Mouse (Mus musculus) kidney, embryonic 14.5 days (tissue): Measurements from ENCODE around the gene Arpc4. TPM values are rescaled to one million over a fixed set of nuclear protein-coding genes. Genes with fewer than 3 reads are reported as not detected.

Experiments
- ATAC-seq: fragments of 200-750 bp; cut with Nextera tagmentation; 2 replicates; pipeline ENCODE4 v1.8.0; 2017; ENCODE audit warnings: moderate number of reproducible peaks, mild to moderate bottlenecking, moderate TSS enrichment, moderate library complexity; ENCODE audit not compliant: low FRiP score, low TSS enrichment
- H3K27ac ChIP-seq: fragments of 300-500 bp; sonication (generic); 2 replicates; pipeline ENCODE4 v1.5.1; 2014; ENCODE audit warnings: low read depth, mild to moderate bottlenecking, low read length, moderate library complexity, mixed read lengths
- H3K27me3 ChIP-seq: fragments of 300-500 bp; sonication (generic); 2 replicates; pipeline ENCODE4 v1.6.1; 2014; ENCODE audit warnings: mild to moderate bottlenecking, low read length; ENCODE audit not compliant: control insufficient read depth, insufficient read depth
- H3K36me3 ChIP-seq: fragments of 300-500 bp; sonication (generic); 2 replicates; pipeline ENCODE4 v1.6.1; 2014; ENCODE audit warnings: low read length, mixed read lengths; ENCODE audit not compliant: control insufficient read depth, insufficient read depth
- H3K4me1 ChIP-seq: fragments of 300-500 bp; sonication (generic); 2 replicates; pipeline ENCODE4 v1.6.1; 2014; ENCODE audit warnings: low read length, mixed read lengths; ENCODE audit not compliant: control insufficient read depth, insufficient read depth
- H3K4me2 ChIP-seq: fragments of 300-500 bp; sonication (generic); replicated peaks from 2 replicates; pipeline ENCODE4 v1.6.1; 2014; ENCODE audit warnings: low read depth, mild to moderate bottlenecking, low read length
- H3K4me3 ChIP-seq: fragments of 300-500 bp; sonication (generic); 2 replicates; pipeline ENCODE4 v1.5.1; 2014; ENCODE audit warnings: mild to moderate bottlenecking, low read length
- H3K9ac ChIP-seq: fragments of 300-500 bp; sonication (generic); 2 replicates; pipeline ENCODE4 v1.6.1; 2014; ENCODE audit warnings: low read depth, mild to moderate bottlenecking, low read length, moderate library complexity
- H3K9me3 ChIP-seq: fragments of 300-500 bp; sonication (generic); 2 replicates; pipeline ENCODE4 v1.6.1; 2016; ENCODE audit warnings: low read length; ENCODE audit not compliant: control insufficient read depth
- WGBS: fragments of 180-500 bp; shearing (Covaris S2); extraction: QIAGEN DNeasy Blood & Tissue Kit; methylation state at CpG from one replicate; pipeline ENCODE4 v1.1.7; 2014; 5-methylcytosine and 5-hydroxymethylcytosine counted together
- polyA plus RNA-seq: library from polyadenylated mRNA; unstranded; fragments of >200 nt; fragmentation: Nextera tagmentation; extraction: Ambion mirVana; gene quantifications from 2 replicates; pipeline ENCODE4 v1.2.1, GENCODE M21; 2014

Arpc4 gene
- polyA plus RNA-seq, 1 experiment from 2014 or later: 230 TPM

DNA sequence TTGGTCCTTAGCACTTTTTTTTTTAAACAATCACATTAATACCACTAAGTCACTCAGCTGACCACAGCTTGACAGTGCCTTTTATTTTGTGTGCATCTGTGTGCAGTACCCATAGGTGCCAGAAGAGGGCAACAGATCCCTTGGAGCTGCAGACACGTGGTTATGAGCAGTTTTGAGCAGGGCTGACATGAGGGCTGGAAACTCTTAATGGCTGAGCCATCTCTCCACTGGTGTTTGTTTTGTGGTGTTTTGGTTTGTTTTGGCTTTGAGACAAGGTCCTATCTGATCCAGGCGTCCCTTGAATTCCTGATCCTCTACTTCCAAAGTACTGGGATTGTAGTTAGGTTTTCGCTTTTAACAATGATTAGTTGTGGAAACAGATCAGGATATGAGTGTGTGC lies 49.5 kb downstream of the Arpc4 start:
- Histone ChIP-seq H3K9me3 (peaks cover 4% of the 10 kb centered on the region; the same call in 1 of the 2 replicates), H3K4me2 (no peak overlapping the region), H3K36me3 (no peaks in the 10 kb centered on the region), H3K27ac (no peak overlapping the region), H3K27me3 (no peaks in the 10 kb centered on the region), H3K4me1 (0 out of 2 replicates have a peak, but pooled peaks cover 3% of the 10 kb centered on the region), H3K9ac (no peak overlapping the region), H3K4me3 (no peak overlapping the region)
- WGBS: 60% methylated on average over 3 of the region's 3 CpGs
- no peak for ATAC-seq

- no peaks in the 10 kb centered on the region for H3K27me3 ChIP-seq
- H3K4me3 ChIP-seq: no peak overlapping the region
- H3K9me3 ChIP-seq: peaks cover 4% of the 10 kb centered on the region; the same call in 1 of the 2 replicates
- H3K4me2 ChIP-seq: no peak overlapping the region
- H3K36me3 ChIP-seq: no peaks in the 10 kb centered on the region
- WGBS: 86% methylated on average over 16 of the region's 16 CpGs
- H3K4me1 ChIP-seq: 0 out of 2 replicates have a peak, but pooled peaks cover 3% of the 10 kb centered on the region
- H3K27ac ChIP-seq: no peak overlapping the region
- no peak for ATAC-seq
- H3K9ac ChIP-seq: no peak overlapping the region
Measured at GRCm38 (mm10) chr6:113428006-113428405, 50.1 kb downstream of the Arpc4 start.

- Histone ChIP-seq H3K4me2 (no peak overlapping the region), H3K36me3 (no peaks in the 10 kb centered on the region), H3K4me1 (0 out of 2 replicates have a peak, but pooled peaks cover 3% of the 10 kb centered on the region), H3K27ac (no peak overlapping the region), H3K9ac (no peak overlapping the region), H3K27me3 (no peaks in the 10 kb centered on the region), H3K9me3 (peaks cover 4% of the 10 kb centered on the region; the same call in 1 of the 2 replicates), H3K4me3 (no peak overlapping the region)
- ATAC-seq: no peak
- 81% methylated on average over 3 of the region's 3 CpGs for WGBS
Measured at GRCm38 (mm10) chr6:113429965-113430364, 52.0 kb downstream of the Arpc4 start.

DNA sequence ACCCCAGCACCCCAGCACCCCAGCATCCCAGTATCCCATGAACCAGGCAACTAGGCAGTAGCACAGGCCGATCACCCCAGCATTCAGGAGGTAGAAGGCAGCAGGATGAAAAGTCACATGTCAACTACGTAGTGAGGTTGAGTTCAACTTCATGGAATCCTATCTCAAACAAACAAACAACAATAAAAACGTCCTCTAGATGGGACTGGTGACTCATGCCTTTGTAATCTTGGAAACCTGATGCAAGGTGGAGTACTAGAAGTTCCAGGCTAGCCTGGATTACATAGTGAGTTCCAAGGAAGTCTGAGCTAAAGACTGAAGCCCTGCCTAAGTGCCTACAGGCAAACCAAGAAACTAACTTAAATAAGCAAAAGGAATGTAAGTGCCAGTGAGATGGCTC lies 52.9 kb downstream of the Arpc4 start:
- Histone ChIP-seq H3K4me3 (no peak overlapping the region), H3K9me3 (peaks cover 4% of the 10 kb centered on the region; the same call in 1 of the 2 replicates), H3K27me3 (no peaks in the 10 kb centered on the region), H3K27ac (no peak overlapping the region), H3K4me2 (no peak overlapping the region), H3K36me3 (no peaks in the 10 kb centered on the region), H3K4me1 (0 out of 2 replicates have a peak, but pooled peaks cover 3% of the 10 kb centered on the region), H3K9ac (no peak overlapping the region)
- no peak for ATAC-seq
- WGBS: 58% methylated on average over 3 of the region's 3 CpGs

GRCm38 (mm10) chr6:113431801-113432200 lies 53.9 kb downstream of the Arpc4 start:
- ATAC-seq: no peak
- H3K9ac ChIP-seq: no peak overlapping the region
- H3K27me3 ChIP-seq: no peaks in the 10 kb centered on the region
- H3K9me3 ChIP-seq: peaks cover 4% of the 10 kb centered on the region; the same call in 1 of the 2 replicates
- no peak overlapping the region for H3K4me3 ChIP-seq
- no peak overlapping the region for H3K4me2 ChIP-seq
- H3K4me1 ChIP-seq: 0 out of 2 replicates have a peak, but pooled peaks cover 3% of the 10 kb centered on the region
- H3K27ac ChIP-seq: no peak overlapping the region
- H3K36me3 ChIP-seq: no peaks in the 10 kb centered on the region
- WGBS: 57% methylated on average over 3 of the region's 3 CpGs

GRCm38 (mm10) chr6:113433661-113434060 lies 55.7 kb downstream of the Arpc4 start:
- Histone ChIP-seq H3K9ac (no peak overlapping the region), H3K27me3 (no peaks in the 10 kb centered on the region), H3K9me3 (no peaks in the 10 kb centered on the region), H3K4me2 (no peak overlapping the region), H3K4me1 (0 out of 2 replicates have a peak, but pooled peaks cover 3% of the 10 kb centered on the region), H3K27ac (no peak overlapping the region), H3K36me3 (no peaks in the 10 kb centered on the region), H3K4me3 (no peak overlapping the region)
- WGBS: 67% methylated on average over 3 of the region's 3 CpGs
- no peak for ATAC-seq

GRCm38 (mm10) chr6:113434691-113435090 lies 56.8 kb downstream of the Arpc4 start:
- Histone ChIP-seq H3K9me3 (no peaks in the 10 kb centered on the region), H3K4me1 (0 out of 2 replicates have a peak, but pooled peaks cover 3% of the 10 kb centered on the region), H3K27ac (no peak overlapping the region), H3K27me3 (no peaks in the 10 kb centered on the region), H3K36me3 (no peaks in the 10 kb centered on the region), H3K4me3 (no peak overlapping the region), H3K4me2 (no peak overlapping the region), H3K9ac (no peak overlapping the region)
- ATAC-seq: no peak
- 76% methylated on average over 7 of the region's 7 CpGs for WGBS

DNA sequence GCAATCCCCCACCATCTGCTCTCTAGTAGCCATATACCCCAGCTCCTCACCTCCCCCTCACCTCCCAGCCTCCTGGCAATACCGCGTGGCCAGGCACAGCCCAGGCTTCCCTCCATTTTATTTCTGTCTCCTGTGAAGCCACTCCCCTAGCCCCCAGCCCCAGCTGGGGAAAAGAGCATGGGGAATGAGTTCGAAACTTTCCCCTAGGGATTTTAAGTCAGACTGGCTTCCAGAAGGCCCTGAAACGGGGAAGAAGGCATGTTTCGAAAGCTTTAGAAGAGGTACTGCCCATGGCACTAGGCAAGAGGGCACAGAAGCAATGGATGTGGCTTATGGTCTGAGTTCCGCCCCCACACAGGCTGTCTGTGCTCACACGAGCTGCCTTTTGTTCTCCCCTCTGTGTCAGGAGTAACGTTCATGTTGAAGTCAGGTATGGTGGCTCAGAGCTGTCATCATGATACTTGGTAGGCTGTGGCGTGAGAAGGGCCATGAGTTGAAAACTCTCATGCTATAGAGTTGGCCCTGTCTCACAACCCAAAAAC lies 57.8 kb downstream of the Arpc4 start, which contains the start of gene Cidec:
Gene Cidec (minus strand): TSS at position 97 of the 542 bp plus-strand sequence.
- Histone ChIP-seq H3K27me3 (no peaks in the 10 kb centered on the region), H3K27ac (no peak within 1 kb of the TSS), H3K36me3 (no peaks in the 10 kb centered on the region), H3K9me3 (no peaks in the 10 kb centered on the region), H3K9ac (no peak within 1 kb of the TSS), H3K4me3 (no peak within 1 kb of the TSS), H3K4me1 (0 out of 2 replicates have a peak, but pooled peaks cover 3% of the 10 kb centered on the region), H3K4me2 (no peak within 1 kb of the TSS)
- ATAC-seq: no peak
- 72% methylated on average over 9 of the region's 9 CpGs for WGBS

GRCm38 (mm10) chr6:113437135-113437534 lies 59.2 kb downstream of the Arpc4 start:
- no peak overlapping the region for H3K4me2 ChIP-seq
- H3K9me3 ChIP-seq: no peaks in the 10 kb centered on the region
- no peaks in the 10 kb centered on the region for H3K27me3 ChIP-seq
- WGBS: 76% methylated on average over 12 of the region's 12 CpGs
- no peaks in the 10 kb centered on the region for H3K36me3 ChIP-seq
- 0 out of 2 replicates have a peak, but pooled peaks cover under 1% of the 10 kb centered on the region for H3K4me1 ChIP-seq
- ATAC-seq: no peak
- no peak overlapping the region for H3K9ac ChIP-seq
- no peak overlapping the region for H3K27ac ChIP-seq
- H3K4me3 ChIP-seq: no peak overlapping the region
